Mouse (Mus musculus) heart, embryonic 13.5 days (tissue): ENCODE measurements at regions not wholly inside any gene's neighbourhood (a gene's known extent, or its start where the extent isn't known, plus 50 kb on each side); places are given as distances from the start of the nearest gene placed in this dataset.
A peak's percentile ranks its signal among the peaks of the same experiment; 100 is the strongest.

Experiments used
- ATAC-seq: fragments of 200-750 bp; cut with Nextera tagmentation; 2 replicates; pipeline ENCODE4 v1.8.0; 2017; ENCODE audit warnings: moderate TSS enrichment; ENCODE audit not compliant: insufficient number of reproducible peaks, low FRiP score, low TSS enrichment; ENCODE audit errors: extremely low read depth
- H3K27ac ChIP-seq: fragments of 300-500 bp; sonication (generic); replicated peaks from 2 replicates; pipeline ENCODE4 v1.5.1; 2015; ENCODE audit warnings: moderate library complexity, mild to moderate bottlenecking, inconsistent platforms
- H3K27me3 ChIP-seq: fragments of 300-500 bp; sonication (generic); replicated peaks from 2 replicates; pipeline ENCODE4 v1.6.1; 2015; ENCODE audit warnings: mild to moderate bottlenecking, inconsistent platforms
- H3K36me3 ChIP-seq: fragments of 300-500 bp; sonication (generic); 2 replicates; pipeline ENCODE4 v1.6.1; 2015; ENCODE audit warnings: mild to moderate bottlenecking, inconsistent platforms
- H3K4me1 ChIP-seq: fragments of 300-500 bp; sonication (generic); 2 replicates; pipeline ENCODE4 v1.6.1; 2015; ENCODE audit warnings: inconsistent platforms
- H3K4me2 ChIP-seq: fragments of 300-500 bp; sonication (generic); 2 replicates; pipeline ENCODE4 v1.6.1; 2015; ENCODE audit warnings: inconsistent platforms, mild to moderate bottlenecking, moderate library complexity
- H3K4me3 ChIP-seq: fragments of 300-500 bp; sonication (generic); 2 replicates; pipeline ENCODE4 v1.5.1; 2015; ENCODE audit warnings: moderate library complexity, mild to moderate bottlenecking, inconsistent platforms
- H3K9ac ChIP-seq: fragments of 300-500 bp; sonication (generic); 2 replicates; pipeline ENCODE4 v1.6.1; 2015; ENCODE audit warnings: inconsistent platforms, mild to moderate bottlenecking, moderate library complexity
- H3K9me3 ChIP-seq: fragments of 300-500 bp; sonication (generic); 2 replicates; pipeline ENCODE4 v1.6.1; 2016; ENCODE audit warnings: inconsistent platforms
- WGBS: fragments of 180-500 bp; shearing (Covaris S2); methylation state at CpG from one replicate; pipeline ENCODE4 v1.1.7; 2015; ENCODE audit warnings: mixed read lengths; 5-methylcytosine and 5-hydroxymethylcytosine counted together

GRCm38 (mm10) chr6:39259129-39259528, 52.5 kb upstream of the Kdm7a start:
- Histone ChIP-seq H3K4me1 (peaks cover 20% of the 10 kb centered on the region), H3K36me3 (no peaks in the 10 kb centered on the region), H3K27me3 (peaks cover 28% of the 10 kb centered on the region), H3K4me2 (no peak overlapping the region), H3K9me3 (no peaks in the 10 kb centered on the region), H3K4me3 (no peak overlapping the region), H3K27ac (no peak overlapping the region), H3K9ac (no peak overlapping the region)
- 81% methylated on average over 1 of the region's 1 CpGs for WGBS
- no peak for ATAC-seq

- Histone ChIP-seq H3K4me1 (peaks cover 15% of the 10 kb centered on the region), H3K27ac (no peak overlapping the region), H3K27me3 (peaks cover 28% of the 10 kb centered on the region), H3K9me3 (no peaks in the 10 kb centered on the region), H3K4me3 (no peak overlapping the region), H3K36me3 (no peaks in the 10 kb centered on the region), H3K9ac (no peak overlapping the region), H3K4me2 (no peak overlapping the region)
- no peak for ATAC-seq
- 76% methylated on average over 4 of the region's 4 CpGs for WGBS
Measured at GRCm38 (mm10) chr6:39258656-39259055, 52.1 kb upstream of the Kdm7a start.

GRCm38 (mm10) chr6:39257667-39258395, 51.2 kb upstream of the Kdm7a start:
- no peaks in the 10 kb centered on the region for H3K9me3 ChIP-seq
- H3K27ac ChIP-seq, result peak overlapping the region; percentile 38; the same call in 1 of the 2 replicates
- peak overlapping the region; percentile 54 for H3K4me3 ChIP-seq
- WGBS, result 56% methylated on average over 7 of the region's 7 CpGs
- peaks cover 28% of the 10 kb centered on the region for H3K27me3 ChIP-seq
- ATAC-seq, result no peak
- peaks cover 13% of the 10 kb centered on the region for H3K4me1 ChIP-seq
- H3K9ac ChIP-seq, result peak overlapping the region; percentile 71
- H3K36me3 ChIP-seq, result no peaks in the 10 kb centered on the region
- peak overlapping the region; percentile 81 for H3K4me2 ChIP-seq

GRCm38 (mm10) chr6:39257111-39257571, 50.6 kb upstream of the Kdm7a start:
- peaks cover 28% of the 10 kb centered on the region for H3K27me3 ChIP-seq
- ATAC-seq, result 0 out of 2 replicates have a peak, but pooled peaks have one; percentile 48
- WGBS, result 1% methylated on average over 18 of the region's 18 CpGs

GRCm38 (mm10) chr6:39256304-39257103, 49.9 kb upstream of the Kdm7a start:
- Histone ChIP-seq H3K27ac (peak overlapping the region; percentile 38; the same call in 1 of the 2 replicates), H3K36me3 (no peaks in the 10 kb centered on the region), H3K4me1 (peaks cover 13% of the 10 kb centered on the region), H3K27me3 (peaks cover 28% of the 10 kb centered on the region), H3K9me3 (no peaks in the 10 kb centered on the region), H3K4me2 (peak overlapping the region; percentile 81), H3K9ac (peak overlapping the region; percentile 71), H3K4me3 (peak overlapping the region; percentile 54)
- WGBS, result 4% methylated on average over 48 of the region's 48 CpGs
- ATAC-seq, result peak; percentile 59; the same call in 1 of the 2 replicates

More at GRCm38 (mm10) chr6:39257111-39257571, 50.6 kb upstream of the Kdm7a start:
- peak overlapping the region; percentile 54 for H3K4me3 ChIP-seq
- H3K36me3 ChIP-seq, result no peaks in the 10 kb centered on the region
- no peaks in the 10 kb centered on the region for H3K9me3 ChIP-seq
- peak overlapping the region; percentile 71 for H3K9ac ChIP-seq
- H3K4me1 ChIP-seq, result peaks cover 13% of the 10 kb centered on the region
- H3K4me2 ChIP-seq, result peak overlapping the region; percentile 81
- H3K27ac ChIP-seq, result peak overlapping the region; percentile 38
